Mouse (Mus musculus): ENCODE data around the gene Carmil3. TPM values are rescaled to one million over a fixed set of nuclear protein-coding genes. Genes with fewer than 3 reads are reported as not detected.

The Carmil3 gene
- 6.0 and 15.4 TPM in 2 replicates for polyA plus RNA-seq (2012; ENCODE audit: low replicate concordance)

DNA sequence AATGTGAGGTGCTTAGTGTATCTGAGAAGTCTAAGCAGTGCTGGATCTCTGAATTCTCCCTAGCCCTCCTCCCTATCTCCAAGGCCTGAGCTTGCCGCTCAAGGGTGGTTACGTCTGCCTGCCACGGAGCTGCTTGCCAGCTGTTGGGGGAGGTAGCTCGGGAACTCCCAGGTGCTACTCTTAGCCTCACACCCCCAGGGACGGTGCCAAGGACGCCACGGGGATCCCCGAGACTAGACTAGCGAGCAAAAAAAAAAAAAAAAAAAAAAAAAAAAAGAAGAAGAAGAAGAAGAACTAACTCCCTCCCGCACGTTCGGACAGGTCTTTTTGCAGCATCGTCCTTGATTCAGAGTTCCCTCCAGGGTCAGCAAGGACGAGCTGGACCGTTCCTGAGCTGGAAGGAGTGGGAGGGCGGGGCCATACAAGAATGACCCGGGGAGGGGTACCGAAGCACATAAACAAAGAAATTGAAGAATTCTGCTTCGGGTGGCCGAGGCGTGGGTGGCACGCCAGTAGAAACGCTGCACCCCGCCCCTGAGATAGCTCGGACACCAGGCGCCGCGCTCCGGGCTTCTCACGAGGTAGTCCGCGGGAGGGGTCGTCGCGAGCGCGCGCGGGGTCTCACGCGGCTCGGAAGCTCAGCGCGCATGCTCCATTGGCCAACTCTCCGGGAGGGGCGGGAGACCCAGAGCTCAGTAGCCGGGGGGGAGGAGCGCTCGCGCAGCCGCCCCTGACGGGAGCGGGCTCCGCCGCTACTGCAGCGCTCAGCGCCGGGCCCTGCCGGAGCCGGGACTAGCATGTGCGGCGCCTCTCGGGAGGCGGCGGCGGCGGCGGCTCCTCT lies at the start of gene Carmil3:
Gene Carmil3, plus strand, starts transcription at position 291 of the 841 bp plus-strand sequence.

DNA sequence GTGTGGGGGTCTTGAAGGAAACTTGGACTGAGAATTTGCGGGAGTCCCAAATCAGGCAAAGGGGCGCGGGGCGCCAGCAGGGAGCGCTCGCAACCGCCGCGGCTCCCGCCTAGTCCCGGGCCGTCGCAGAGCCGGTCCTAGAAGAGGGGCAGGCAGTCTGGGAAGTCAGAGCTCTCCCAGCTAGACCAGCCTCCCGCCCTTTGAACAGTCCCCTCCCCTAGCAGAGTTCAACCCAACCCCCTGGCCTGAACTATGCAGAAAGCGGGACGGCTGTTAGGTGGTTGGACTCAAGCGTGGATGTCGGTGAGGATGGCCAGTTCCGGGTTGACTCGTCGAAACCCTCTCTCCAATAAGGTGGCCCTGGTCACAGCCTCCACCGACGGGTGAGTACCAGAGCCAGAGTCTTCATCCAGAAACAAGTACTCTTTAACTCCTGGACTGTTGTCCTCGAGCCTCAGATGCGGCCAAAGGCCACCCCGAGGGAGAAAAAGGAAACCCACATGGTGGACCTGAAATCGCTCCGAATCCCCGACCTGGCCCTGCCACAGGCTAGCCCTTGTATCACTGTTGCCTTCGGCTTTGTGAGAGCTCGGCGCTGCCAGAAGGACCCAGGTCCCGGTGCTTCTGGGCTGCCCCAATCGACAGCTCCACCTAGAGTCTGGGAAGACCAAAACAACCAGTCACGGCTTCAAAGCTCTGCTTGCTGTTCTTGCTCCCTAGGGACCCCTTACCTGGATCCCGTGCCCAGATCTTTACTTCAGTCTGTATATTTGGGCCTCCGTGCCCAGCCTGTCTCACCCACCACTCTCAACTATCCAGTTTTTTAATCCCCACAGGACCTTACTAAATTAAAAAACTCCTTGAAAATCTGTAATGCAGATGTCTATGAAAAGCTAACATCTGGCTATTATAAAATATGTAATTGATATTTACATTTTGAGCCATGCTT lies 11.5 kb upstream of the Carmil3 start, which contains the start of gene Dhrs4:
Gene Dhrs4, plus strand, starts transcription at position 108 of the 949 bp plus-strand sequence.

GRCm38 (mm10) chr14:55510125-55510731 lies 19.8 kb downstream of the Carmil3 start, which contains the start of gene Cpne6:
Gene Cpne6 (plus strand): TSS chr14:55510445.

DNA sequence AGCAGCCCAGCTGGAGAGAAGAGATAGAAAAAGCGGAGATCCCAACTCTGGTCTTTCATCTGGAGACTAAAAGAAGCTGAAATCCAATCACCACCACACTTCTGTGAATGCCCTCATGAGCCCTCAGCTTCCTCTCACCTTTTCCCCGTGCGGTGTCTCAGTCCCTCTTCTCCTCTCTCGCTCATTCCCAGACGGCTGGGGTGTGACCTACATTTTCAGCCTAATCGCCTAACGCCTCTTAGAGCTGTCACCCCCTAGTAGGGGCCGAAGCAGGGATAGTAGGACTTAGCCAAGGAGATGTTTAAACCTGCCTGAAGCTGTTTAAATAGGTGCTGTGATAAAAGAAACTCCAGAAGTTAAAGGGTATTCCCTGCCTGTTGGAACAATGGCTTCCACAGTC lies 34.3 kb downstream of the Carmil3 start, which contains the start of gene Nrl:
Gene Nrl, minus strand, starts transcription at position 197 of the 400 bp plus-strand sequence.

GRCm38 (mm10) chr14:55540067-55540786 lies 49.8 kb downstream of the Carmil3 start, which contains the start of gene Pck2:
Gene Pck2 (plus strand): TSS chr14:55540266.

Other genes starting within 250 kb of the Carmil3 start
- gene Dhrs4, start 11.9 kb upstream of the Carmil3 start, polyA plus RNA-seq (2012; ENCODE audit: low replicate concordance), result 56.4 and 85.0 TPM in 2 replicates
- not detected in 2 replicates for gene Cpne6, start 19.8 kb downstream of the Carmil3 start, polyA plus RNA-seq (2012; ENCODE audit: low replicate concordance)
- gene Nrl, start 34.3 kb downstream of the Carmil3 start, polyA plus RNA-seq (2012; ENCODE audit: low replicate concordance), result 0.41 and 0.62 TPM in 2 replicates
- gene Pck2, start 49.6 kb downstream of the Carmil3 start, polyA plus RNA-seq (2012; ENCODE audit: low replicate concordance), result 116 and 171 TPM in 2 replicates
- 26.0 and 50.2 TPM in 2 replicates for gene Dcaf11, start 69.4 kb downstream of the Carmil3 start, polyA plus RNA-seq (2012; ENCODE audit: low replicate concordance)
- gene A730061H03Rik, start 69.8 kb downstream of the Carmil3 start, polyA plus RNA-seq (2012; ENCODE audit: low replicate concordance), result 0.97 and 1.7 TPM in 2 replicates
- gene Fitm1, start 85.0 kb downstream of the Carmil3 start, polyA plus RNA-seq (2012; ENCODE audit: low replicate concordance), result not detected in 2 replicates
- 69.7 and 113 TPM in 2 replicates for gene Psme1, start 87.5 kb downstream of the Carmil3 start, polyA plus RNA-seq (2012; ENCODE audit: low replicate concordance)
- 25.0 and 35.4 TPM in 2 replicates for gene Emc9, start 94.7 kb downstream of the Carmil3 start, polyA plus RNA-seq (2012; ENCODE audit: low replicate concordance)
- 21.1 and 39.3 TPM in 2 replicates for gene Psme2, start 100.5 kb downstream of the Carmil3 start, polyA plus RNA-seq (2012; ENCODE audit: low replicate concordance)
- gene Rnf31, start 101.1 kb downstream of the Carmil3 start, polyA plus RNA-seq (2012; ENCODE audit: low replicate concordance), result 31.7 and 39.6 TPM in 2 replicates
- 22.2 and 204 TPM in 2 replicates for gene Irf9, start 112.9 kb downstream of the Carmil3 start, polyA plus RNA-seq (2012; ENCODE audit: low replicate concordance)
- gene Rec8, start 127.4 kb downstream of the Carmil3 start, polyA plus RNA-seq (2012; ENCODE audit: low replicate concordance), result 7.8 and 19.7 TPM in 2 replicates
- gene Ipo4, start 145.3 kb downstream of the Carmil3 start, polyA plus RNA-seq (2012; ENCODE audit: low replicate concordance), result 18.3 and 108 TPM in 2 replicates
- 18.9 TPM in 1 of 2 replicates, not detected in the other for gene Gm49378, start 147.2 kb downstream of the Carmil3 start, polyA plus RNA-seq (2012; ENCODE audit: low replicate concordance)
- gene Tm9sf1, start 153.2 kb downstream of the Carmil3 start, polyA plus RNA-seq (2012; ENCODE audit: low replicate concordance), result 20.7 and 31.5 TPM in 2 replicates
- gene Tssk4, start 159.5 kb downstream of the Carmil3 start, polyA plus RNA-seq (2012; ENCODE audit: low replicate concordance), result 0.41 TPM in 1 of 2 replicates, not detected in the other
- 11.3 and 12.5 TPM in 2 replicates for gene Mdp1, start 169.9 kb downstream of the Carmil3 start, polyA plus RNA-seq (2012; ENCODE audit: low replicate concordance)
- gene Gmpr2, start 181.3 kb downstream of the Carmil3 start, polyA plus RNA-seq (2012; ENCODE audit: low replicate concordance), result 3.1 and 25.0 TPM in 2 replicates
- 32.6 and 33.7 TPM in 2 replicates for gene Nedd8, start 181.5 kb downstream of the Carmil3 start, polyA plus RNA-seq (2012; ENCODE audit: low replicate concordance)
- gene Tinf2, start 191.2 kb downstream of the Carmil3 start, polyA plus RNA-seq (2012; ENCODE audit: low replicate concordance), result 49.1 and 49.7 TPM in 2 replicates
- gene Tgm1, start 223.3 kb downstream of the Carmil3 start, polyA plus RNA-seq (2012; ENCODE audit: low replicate concordance), result 4.5 and 11.0 TPM in 2 replicates
- 8.7 and 22.8 TPM in 2 replicates for gene Rabggta, start 231.6 kb downstream of the Carmil3 start, polyA plus RNA-seq (2012; ENCODE audit: low replicate concordance)

Data from leukemia stem cell, adult 10-12 weeks (primary cell).